Mouse (Mus musculus): ENCODE measurements around the gene Cntf.

The Cntf gene

DNA sequence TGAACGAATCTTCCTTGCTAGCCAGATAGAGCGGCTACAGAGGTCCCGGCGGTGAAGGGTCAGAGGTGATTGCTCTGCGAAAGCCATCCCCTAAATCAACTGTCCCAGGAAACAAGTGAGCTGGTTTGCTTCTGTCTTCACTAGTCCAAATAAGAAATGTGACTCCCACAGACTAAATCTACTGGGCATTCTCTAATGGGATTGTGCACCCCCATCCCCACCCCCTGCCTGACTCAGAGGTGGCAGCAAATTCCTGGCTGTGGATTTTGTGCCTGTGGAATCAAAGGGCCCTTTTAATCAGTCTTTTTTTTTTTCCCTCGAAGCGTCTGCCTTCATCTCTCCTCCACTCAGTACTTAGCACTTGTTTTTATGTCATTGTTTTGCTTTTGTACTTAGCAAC is at the start of gene Cntf:
TSS of gene Cntf (minus strand) at position 325 of the 400 bp plus-strand sequence.
- in situ Hi-C loops (cut with MboI, MseI): no loop called here

GRCm38 (mm10) chr19:12813883-12814282 is 48.5 kb upstream of the Cntf start:
- in situ Hi-C loops (cut with MboI, MseI): loop anchor here (25.0 kb wide), 1 partner anchor 802 kb away; no protein-coding TSS in a partner anchor

DNA sequence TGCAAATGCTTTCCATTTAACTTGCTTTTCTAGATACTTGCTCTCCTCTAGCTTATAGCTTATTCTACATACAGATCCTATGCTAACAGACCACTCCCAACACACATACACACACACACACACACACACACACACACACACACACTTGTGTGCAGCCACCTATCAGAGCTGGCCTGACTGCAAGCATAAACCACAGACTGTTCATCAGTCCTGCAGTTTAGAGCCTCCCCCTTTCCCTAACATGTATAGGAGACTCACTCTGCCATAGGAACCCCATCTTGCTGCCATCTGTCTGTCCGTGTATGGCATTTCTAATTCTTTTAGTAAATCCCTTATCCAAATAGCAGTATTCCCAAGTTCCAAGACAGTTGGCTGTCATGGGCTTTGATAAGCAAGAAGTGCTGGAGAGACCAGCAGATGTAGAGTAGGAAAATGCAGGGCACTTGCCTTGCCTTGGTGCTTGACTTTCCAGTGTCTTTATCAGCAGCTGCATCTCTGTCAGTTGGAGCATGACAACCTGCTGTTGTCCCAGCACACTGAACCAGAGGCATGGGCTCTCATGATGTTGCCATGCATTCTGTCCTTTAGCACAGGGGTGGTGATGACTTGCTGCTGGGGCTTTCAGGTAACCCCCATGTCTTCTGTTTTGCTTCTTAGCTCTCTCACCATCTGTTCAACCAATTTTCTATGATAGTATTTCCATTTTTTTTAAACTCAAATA is 47.4 kb upstream of the Cntf start:
- in situ Hi-C loops (cut with MboI, MseI): loop anchor here (25.0 kb wide), 1 partner anchor 801 kb away; no protein-coding TSS in a partner anchor

DNA sequence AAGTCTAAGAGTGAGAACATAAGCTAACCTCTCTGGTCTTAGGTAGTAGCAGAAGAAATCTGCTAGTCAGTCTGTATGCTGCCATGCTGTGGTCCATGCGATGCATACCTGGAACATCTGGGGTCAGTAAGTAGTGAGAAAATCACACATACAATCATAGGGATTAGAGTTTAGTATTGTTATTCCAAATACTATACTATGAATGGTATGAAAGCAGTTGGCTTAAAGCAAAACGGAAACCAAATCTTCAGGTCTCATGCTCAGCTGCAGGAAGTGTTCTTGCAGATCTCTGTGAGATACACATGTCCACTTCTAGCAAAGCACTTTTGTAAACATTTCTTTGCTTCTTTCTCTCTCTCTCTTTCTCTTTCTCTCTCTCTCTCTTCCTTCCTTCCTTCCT is 40.8 kb upstream of the Cntf start:
- in situ Hi-C loops (cut with MboI, MseI): loop anchor here (25.0 kb wide), 1 partner anchor 794 kb away; no protein-coding TSS in a partner anchor

DNA sequence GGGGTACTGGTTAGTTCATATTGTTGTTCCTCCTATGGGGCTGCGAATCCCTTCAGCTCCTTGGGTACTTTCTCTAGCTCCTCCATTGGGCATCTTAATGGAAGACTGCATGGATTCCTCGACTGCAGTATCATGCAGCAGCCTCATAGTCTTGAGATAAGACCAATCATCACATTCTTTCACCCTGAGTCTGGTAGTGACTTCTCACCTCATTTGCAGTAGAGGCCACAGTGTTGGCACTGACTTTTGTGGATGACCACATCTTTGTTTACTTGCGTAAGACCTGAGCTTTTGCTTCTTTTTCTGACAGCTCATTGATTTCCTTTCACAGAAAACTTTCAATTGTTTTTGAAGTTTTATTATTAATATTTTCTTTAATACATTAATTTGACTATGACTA is 40.3 kb upstream of the Cntf start:
- in situ Hi-C loops (cut with MboI, MseI): loop anchor here (25.0 kb wide), 1 partner anchor 793 kb away; no protein-coding TSS in a partner anchor

DNA sequence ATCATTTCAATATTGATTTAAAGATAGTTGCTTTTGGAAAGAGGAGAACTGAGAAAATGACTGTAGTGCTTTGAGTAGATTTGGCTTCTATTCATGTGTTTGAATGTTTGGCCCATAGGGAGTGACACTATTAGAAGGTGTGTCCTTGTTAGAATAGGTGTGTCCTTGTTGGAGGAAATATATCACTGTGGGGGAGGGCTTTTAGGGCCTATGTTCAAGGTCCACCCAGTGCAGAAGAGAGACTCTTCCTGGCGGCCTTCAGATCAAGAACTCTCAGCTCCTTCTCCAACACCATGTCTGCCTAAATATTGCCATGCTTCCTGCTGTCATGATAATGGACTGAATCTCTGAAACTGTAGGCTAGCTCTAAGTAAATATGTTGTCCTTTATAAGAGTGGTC is 38.8 kb upstream of the Cntf start:
- in situ Hi-C loops (cut with MboI, MseI): loop anchor here (25.0 kb wide), 1 partner anchor 792 kb away; no protein-coding TSS in a partner anchor

GRCm38 (mm10) chr19:12802830-12803229 is 37.4 kb upstream of the Cntf start:
- in situ Hi-C loops (cut with MboI, MseI): loop anchor here (25.0 kb wide), 1 partner anchor 791 kb away; no protein-coding TSS in a partner anchor

DNA sequence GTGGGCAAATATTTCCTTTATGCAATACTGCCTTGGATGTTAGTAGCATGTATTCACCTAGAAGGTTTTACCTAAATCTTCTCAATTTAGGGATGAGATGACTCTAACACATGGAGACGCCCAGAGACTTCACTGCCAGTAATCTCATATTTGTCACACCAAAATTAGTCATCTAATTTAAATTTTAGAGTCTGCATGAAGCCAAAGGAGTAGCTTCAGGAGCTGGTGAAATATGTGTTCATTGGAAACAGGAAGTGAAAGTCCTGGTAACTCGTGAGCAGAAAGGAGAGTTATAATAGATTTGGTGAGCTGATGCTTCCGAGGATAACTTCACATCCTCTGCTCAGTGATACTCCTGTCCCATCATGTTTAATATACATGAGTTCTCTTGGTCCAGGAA is 35.6 kb upstream of the Cntf start:
- in situ Hi-C loops (cut with MboI, MseI): loop anchor here (25.0 kb wide), 1 partner anchor 789 kb away; no protein-coding TSS in a partner anchor

DNA sequence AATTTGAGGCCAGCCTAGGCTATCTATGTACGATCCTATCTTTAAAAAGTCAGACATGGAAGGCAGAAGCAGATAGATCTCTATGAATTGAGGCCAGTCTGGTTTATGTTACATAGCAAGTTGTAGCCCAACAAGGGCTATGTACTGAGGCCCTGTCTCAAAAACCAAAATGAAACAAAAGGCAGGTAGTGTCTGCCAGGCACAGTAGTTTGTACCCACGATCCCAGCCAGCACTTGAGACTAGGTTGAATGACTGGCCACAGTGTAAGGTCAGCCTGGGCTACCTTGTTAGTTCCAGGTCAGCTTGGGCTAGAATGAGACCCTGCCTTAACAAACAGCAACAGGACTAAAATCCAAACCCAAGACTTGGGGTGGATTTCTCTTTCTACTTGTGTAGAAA is 35.2 kb upstream of the Cntf start:
- in situ Hi-C loops (cut with MboI, MseI): loop anchor here (25.0 kb wide), 1 partner anchor 788 kb away; no protein-coding TSS in a partner anchor

DNA sequence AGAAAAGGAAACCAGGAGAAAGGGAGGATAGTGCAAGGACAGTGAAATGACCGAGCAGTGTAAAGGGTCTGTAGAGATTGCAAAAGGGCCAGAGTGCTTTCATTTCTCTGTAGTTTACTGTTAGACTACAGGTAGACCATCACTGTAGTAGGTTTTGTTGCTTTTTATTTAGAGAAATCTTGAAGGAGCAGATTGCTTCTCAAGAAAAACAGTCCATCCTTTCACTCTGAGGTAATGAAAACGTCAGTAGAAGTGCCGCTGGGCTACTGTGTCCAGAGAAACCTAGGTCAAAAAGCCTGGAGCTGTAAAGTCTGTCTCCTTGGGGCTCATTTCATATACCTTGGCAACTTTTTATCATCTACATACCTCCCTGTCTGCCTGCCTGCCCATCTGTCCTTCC is 33.6 kb upstream of the Cntf start:
- in situ Hi-C loops (cut with MboI, MseI): loop anchor here (10.0 kb wide), 1 partner anchor 224 kb away; no protein-coding TSS in a partner anchor

DNA sequence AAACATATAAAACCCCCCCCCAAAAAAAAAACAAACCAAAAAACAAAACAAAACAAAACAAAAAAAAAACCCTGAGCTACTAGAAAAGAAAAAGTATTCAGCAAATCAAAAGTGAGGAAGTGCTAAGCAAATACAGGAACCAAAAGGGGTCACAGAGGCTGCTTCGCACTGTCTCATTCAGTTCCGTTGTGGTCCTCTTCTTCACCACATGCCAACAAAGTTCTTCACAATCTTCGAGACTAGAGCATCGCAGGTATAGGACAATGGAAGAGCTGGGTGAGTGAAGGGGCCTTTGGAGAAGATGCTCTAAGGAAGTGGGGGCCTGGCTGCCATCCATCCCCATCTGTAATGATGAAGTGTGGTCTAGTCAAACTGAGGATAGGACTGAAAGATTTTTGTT is 33.0 kb upstream of the Cntf start:
- in situ Hi-C loops (cut with MboI, MseI): loop anchor here (10.0 kb wide), 1 partner anchor 224 kb away; no protein-coding TSS in a partner anchor

DNA sequence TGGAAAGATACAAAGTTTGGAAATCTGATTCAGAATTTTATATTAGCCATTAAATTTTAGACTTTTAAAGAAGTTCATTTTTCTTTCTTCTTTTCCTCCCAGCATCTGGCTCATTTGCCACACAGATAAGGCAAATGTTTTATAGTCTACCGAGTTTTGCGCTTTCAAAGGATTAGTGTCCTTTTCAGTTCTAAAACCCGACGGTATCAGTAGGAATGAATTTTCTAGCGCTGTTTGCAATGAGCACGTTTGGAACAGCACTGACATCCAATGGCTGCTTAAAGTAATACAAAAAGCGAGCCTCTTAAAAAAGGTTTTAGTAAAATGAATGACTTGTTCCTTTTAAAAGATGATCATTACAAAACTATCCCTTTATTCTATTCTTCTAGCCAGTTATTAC is 31.6 kb upstream of the Cntf start:
- in situ Hi-C loops (cut with MboI, MseI): loop anchor here (10.0 kb wide), 1 partner anchor 222 kb away; no protein-coding TSS in a partner anchor

DNA sequence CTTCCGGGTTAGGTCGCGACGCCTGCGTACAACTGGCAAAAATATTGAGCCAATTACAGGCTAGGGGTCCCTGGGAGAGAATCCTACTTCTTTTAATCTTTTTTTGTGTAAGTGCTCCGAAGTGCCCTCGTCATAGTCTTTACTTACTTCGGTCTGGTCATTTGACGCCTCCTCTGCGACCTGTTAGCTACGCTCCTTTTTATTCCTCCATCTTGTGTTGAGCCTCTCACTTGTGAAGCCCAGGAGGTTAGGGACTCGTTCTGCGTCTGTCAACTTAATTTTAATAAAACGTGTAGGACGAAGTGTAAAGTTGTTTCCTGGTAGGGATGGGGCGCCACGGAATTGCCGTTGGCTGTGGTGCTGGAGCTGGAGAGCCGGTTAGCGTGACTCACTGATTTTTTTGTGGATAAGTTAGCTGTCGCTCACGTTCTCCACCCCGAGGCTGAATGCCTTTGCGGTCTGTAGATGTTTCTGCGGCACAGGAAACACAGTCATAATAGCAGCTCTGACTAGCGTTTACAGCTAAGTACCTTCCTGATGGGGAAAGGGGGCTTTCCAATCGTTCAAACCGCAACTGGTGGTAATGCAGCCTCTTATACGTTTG is 31.0 kb upstream of the Cntf start:
- in situ Hi-C loops (cut with MboI, MseI): loop anchor here (10.0 kb wide), 1 partner anchor 222 kb away; no protein-coding TSS in a partner anchor

DNA sequence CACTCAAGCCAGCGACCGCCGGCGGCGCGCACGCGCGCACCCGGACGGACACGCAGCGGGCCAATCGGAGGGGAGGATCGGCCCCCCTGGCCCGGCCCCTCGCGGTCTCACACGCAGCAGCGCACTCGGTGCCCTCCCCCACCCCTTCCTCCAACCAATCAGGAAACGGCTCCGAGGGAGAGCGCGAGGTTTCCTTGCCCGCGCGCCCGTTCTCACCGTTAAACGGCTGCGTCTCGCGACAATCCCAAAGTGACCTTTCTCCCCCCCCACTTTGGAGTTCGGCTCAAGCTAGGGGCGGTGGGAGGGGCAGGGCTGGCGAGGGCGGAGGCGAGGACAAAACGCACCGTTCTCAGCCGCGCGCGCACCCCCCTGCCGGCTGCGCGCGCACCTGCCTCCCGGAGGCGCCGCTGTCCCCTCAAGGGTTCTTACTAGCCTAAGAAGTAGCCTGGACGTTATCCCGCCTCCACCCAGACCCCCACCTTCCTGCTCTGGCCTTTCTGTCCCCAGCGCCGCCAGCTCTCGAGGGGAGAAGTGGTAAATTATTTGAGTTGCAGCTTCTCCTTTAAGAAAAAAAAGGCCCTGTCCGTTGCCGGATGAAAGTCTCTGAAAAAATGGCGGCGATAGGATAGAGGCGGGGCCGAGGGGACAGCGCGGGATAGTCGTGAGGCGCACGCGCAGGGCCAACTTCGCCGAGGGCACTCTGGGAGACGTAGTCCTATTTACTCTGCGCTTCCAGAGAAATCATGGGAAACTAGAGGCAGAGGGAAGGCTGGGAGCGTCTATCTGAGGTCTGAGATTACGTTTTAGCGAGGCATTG is 30.3 kb upstream of the Cntf start, which contains the start of the genes Zfp91 and Lpxn:
TSS of gene Zfp91 (minus strand) at position 616 of the 817 bp plus-strand sequence.
TSS of gene Lpxn (plus strand) at position 683 of the 817 bp plus-strand sequence.
- in situ Hi-C loops (cut with MboI, MseI): loop anchor here (10.0 kb wide), 1 partner anchor 221 kb away; no protein-coding TSS in a partner anchor

- in situ Hi-C loops (cut with MboI, MseI): loop anchor here (10.0 kb wide), 1 partner anchor 220 kb away; no protein-coding TSS in a partner anchor
Observed at GRCm38 (mm10) chr19:12795110-12795509, 29.7 kb upstream of the Cntf start.

- in situ Hi-C loops (cut with MboI, MseI): loop anchor here (10.0 kb wide), 1 partner anchor 220 kb away; no protein-coding TSS in a partner anchor
Observed at GRCm38 (mm10) chr19:12794056-12795044, 28.9 kb upstream of the Cntf start.

GRCm38 (mm10) chr19:12792374-12792773 is 26.9 kb upstream of the Cntf start:
- in situ Hi-C loops (cut with MboI, MseI): loop anchor here (10.0 kb wide), 1 partner anchor 218 kb away; no protein-coding TSS in a partner anchor

GRCm38 (mm10) chr19:12787721-12788120 is 22.3 kb upstream of the Cntf start:
- in situ Hi-C loops (cut with MboI, MseI): loop anchor here (5.0 kb wide), 1 partner anchor 35 kb away; no protein-coding TSS in a partner anchor

DNA sequence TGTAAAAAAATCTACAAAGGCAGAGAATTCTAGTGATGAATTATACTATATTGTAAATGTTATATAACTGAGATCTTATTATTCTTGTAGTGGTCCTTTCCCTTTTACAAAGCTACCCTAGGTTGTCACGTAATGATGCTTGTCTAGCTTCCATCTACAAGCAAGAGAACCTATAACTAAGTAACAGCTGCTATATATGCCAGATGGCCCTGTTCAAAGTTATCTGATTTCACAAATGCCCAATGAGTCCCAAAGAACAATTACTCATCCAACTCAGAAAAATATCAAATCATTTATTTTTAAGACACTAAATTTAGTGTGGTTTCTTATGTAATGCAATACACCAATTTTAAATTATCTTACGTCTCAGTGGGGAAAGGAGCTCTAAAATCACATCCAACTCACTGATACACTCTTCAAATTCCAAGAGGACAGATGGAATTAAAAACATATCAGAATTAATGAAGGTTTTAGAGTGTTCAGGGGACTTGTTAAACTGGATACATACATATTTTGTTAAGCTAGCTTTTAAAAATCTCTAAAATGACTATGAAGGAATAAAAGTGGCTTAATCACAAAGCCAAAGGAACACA is 21.5 kb upstream of the Cntf start:
- in situ Hi-C loops (cut with MboI, MseI): loop anchor here (5.0 kb wide), 1 partner anchor 35 kb away; no protein-coding TSS in a partner anchor

Data from T-helper 2 cell (primary cell).